Mouse (Mus musculus) liver, embryonic 14.5 days (tissue): Measurements from ENCODE around the gene Lrrn4cl.

Experiments
- CTCF ChIP-seq: IDR thresholded peaks from 2 replicates; pipeline ENCODE4 v1.5.1; 2016; ENCODE audit warnings: antibody characterized with exemption, low read depth, control low read depth
- EP300 ChIP-seq: IDR thresholded peaks from 2 replicates; pipeline ENCODE4 v1.6.1; 2016; ENCODE audit warnings: antibody characterized with exemption, low read depth

DNA sequence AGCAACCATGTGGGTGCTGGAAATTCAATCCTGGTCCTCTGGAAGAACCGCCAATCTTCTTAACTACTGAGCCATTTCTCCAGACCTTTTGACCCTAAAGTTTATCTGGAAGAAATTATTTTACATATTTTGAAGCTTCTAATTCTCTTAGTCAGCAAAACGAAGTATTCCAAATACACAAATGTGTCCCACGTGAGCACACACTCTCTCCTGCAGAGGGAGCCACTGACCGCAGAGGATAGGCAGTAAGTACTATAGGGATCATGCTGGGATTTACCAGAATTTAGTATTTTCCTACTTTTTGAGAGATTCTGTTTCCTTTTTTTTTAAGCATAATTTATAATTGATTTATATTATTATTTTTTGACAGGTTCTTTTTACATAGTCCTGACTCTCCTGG, 7.1 kb downstream of the Lrrn4cl start:
- TF ChIP-seq CTCF (peak; percentile 78), EP300 (no peak)
